Mouse (Mus musculus) cerebellum, adult 18-20 months (tissue): Measurements from ENCODE around the gene Dctn3.
"Not testable (repeated sequence)": the region's sequence is repeated elsewhere in the genome, so short reads cannot be mapped to it uniquely, and the experiment has no call there.

Experiments
- DNase-seq, 2 experiments: peaks; one replicate each; pipeline ENCODE4 v3.0.0; 2021

Gene Dctn3

DNA sequence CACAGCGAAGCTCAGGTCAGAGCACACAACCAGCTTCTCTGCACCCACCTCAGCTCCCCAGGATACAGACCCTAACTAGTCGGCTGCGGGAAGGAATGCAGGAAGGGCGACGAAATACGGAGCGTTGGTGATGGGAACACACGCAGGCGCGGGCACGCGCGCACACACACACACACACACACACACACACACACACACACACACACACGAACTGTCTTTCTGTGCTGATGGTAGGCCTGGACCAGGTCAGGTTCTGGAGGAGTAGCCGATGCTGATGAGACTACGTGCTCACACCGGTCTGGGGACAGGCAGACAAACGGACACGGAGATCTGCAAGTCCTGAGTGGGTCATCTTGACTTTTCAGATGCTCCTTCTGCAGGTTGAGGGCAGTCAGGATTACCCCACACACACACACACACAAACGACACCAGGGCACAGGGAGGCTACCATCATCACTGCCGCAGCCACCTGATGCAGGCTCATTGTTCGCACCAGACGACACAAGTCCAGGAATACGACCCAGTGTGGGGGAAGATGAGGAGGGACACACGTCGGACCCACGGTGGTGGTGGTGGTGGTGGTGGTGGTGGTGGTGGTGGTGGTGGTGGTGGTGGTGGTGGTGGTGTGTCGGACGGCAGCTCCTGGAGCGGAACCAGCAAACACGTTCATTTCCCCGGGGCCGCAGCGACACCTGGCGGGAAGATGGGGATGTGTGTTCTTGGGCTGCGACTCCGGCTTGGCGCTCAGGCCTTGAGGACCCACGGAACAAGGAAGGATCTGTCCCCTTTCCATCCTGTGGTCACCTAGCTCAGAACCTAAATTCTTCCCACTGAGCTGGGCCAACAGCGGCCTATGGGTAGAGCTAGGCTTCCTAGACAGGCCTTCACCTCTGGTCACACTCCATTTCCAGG is 25.8 kb downstream of the Dctn3 start, which contains the start of gene Cntfr:
Gene Cntfr, minus strand, starts transcription at position 160 of the 912 bp plus-strand sequence.
- peak; percentile 85 to 94 for DNase-seq

DNA sequence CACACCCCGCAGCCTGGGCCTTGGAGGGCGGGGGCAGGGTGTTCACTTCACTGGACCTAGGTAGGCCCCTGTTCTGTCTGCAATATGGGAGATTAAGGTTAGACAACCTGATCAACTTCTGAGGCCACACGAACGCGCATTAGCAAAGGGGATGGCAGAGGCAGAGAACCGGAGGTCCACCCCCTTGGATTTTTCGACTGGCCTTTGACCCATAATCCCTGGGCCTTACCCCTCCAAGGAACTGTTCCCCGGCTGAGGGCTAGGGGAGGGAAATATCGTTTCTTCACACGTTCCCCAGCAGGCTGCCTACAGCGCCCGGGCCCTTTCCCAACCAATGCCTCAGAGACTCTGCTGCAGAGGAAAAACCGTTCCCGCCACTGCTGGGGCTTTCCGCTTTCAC is 26.5 kb downstream of the Dctn3 start:
- not testable (repeated sequence) for DNase-seq

DNA sequence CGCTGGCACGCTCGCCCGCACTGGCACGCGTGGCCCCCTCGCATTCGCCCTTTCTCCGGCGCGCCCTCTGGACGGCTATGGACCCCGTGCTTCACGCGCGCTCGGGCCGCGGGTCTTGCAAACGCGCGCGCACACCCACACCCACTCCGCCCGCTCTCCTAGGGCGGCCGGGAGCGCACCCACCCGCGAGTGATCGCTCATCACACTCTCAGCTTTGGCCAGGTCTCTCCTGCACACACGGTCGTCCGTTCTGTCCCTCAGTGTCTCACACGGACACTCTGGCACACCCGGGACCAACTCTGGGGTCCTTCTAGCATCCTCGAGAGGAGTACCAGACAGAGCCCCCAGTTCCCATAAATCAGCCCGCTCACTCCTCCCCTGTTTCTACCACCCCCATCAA is 27.2 kb downstream of the Dctn3 start:
- DNase-seq = peak in 1 of 2 experiments; percentile 49

DNA sequence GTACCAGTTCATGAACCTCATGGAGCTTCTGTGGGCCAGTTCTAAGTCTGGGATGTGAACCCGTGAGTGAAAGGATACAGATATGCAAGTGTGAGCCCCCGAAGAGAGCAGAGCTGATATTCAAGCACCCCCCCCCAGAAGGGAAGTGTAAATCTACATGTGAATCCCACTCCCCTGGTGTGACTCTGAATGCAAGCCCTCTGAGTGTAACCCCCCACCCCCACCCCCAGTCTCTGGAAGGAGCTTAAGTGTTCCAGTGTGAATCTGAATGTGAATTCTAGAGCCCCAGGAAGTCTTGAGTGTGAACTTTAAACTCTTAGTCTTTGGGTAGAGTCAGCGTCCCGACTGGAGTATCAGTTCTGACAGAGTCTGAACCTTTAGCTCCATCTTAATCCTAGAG is 29.5 kb downstream of the Dctn3 start:
- DNase-seq = not testable (repeated sequence)

DNA sequence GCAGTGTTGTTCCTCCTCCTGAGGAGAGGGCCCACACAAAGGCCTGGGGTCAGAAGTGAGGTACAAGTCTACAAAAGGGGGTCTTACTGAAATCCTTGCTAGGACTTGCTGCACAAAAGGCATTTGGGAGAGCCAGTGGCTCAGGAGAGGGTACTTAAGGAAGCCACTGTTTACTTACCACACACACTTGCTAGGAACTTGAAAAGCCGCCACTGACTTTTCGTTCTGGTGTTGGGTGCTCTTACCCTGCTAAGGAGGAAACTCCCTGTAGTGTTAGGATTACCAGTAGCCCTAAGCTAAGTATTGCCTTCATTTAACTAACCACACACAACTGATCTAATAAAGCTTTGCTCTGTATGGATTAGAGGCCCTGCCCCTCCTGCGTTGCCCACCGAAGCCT is 33.0 kb downstream of the Dctn3 start:
- DNase-seq = not testable (repeated sequence)

DNA sequence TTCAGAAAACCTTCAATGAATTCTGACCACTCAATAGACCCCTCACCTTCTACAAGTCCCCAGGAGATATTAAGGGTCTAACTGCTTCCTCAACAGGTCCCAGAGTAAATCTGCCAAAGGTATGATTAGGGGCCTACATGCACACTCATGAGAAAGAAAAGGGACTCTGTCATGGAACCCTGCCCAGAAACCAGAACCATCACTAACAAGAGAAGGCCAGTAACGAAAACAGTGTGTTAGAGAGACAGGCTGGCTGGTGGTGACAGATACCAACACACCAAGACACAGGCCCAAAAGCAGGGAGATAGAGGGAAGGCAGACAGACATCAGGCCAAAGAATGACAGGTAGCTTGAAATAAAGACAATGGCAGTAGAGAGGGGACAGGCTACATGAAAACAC is 34.4 kb downstream of the Dctn3 start:
- DNase-seq = not testable (repeated sequence)

DNA sequence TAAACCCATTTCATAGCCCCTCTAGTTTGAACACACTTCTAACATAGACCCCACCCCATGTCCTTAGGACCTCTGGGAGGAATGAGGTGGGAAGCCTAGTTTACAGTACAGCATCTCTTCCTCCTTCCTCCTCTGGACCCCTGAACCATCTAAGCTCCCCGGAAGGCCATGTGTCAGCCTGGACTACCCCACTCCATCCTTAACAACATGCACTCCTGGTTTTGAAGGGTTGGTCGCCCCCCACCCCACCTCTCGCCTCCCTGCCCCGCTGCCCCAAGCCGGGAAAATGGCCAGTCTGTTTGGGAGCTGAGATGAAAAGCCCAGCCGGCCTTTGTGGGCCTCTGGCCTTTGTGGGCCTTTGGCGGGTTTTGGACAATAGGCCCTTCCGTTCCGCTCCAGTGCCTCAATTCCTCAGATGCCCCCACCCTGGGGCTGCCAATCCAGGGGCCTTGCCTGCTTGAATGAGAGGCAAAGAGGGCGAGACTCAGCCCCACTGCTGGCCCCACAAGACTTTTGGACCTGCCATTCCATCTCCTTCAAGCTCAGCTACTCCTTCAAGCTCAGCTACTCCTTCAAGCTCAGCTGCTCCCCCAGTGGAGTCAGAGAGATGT is 37.0 kb downstream of the Dctn3 start:
- not testable (repeated sequence) for DNase-seq

DNA sequence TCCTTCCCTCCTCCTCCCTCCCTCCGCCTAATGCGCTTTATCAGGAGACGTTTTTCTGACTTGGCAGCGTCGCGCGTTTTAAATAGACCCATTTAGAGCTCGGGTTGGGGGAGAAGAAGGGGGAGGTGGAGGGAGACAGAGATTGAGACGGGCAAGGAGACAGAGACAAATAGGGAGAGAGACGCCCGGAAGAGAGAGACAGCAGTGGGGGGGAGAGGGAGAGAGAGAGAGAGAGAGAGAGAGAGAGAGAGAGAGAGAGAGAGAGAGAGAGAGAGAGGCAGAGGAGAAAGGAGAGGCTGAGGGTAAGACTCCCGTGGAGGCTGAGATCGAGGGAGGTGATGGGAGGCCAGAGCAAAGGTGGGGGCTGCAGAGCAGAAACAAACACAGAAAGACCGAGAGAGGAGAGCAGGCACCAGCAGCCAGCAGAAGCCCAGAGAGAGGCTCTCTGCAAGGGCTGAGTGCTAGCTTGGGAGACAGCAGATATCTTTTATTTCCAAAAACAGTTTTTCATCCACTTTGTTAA is 38.0 kb downstream of the Dctn3 start:
- not testable (repeated sequence) for DNase-seq

DNA sequence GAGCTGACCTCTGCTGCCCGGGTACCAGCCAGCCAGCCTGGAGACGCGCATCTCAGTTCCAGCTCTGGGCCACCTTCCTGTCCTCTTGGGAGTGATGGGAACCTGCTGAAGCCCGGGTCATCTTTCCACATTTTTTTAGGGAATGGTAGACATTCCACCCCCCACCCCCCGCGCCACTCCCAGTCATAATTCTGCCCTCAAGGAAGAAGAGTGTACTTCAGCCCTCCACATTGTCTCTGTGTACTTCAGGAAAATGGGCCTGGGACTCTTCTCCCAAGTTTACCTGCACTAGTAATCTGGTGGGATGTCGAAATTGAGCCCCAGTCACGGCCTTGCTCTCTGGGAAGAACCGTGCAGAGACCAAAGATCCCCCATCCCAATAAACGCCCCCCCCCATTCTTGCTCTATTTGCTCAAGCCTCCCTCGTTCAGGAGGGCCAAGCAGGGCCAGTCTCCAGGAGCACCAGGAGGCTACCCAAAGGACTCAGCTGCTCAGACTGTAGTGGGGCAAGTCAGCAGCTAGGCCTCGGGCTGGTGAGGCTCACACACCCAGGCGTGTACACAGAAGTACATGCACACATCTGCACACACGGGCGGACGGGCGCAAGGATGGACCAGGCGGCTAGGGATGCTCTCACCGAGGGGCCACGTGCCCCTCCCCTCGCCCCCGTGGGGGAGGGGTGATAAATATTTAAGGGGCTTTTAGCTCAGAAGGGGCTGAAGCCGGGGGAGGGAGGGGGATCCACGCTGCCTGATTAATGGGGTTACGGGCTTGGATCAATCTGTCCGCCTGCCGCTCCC is 38.6 kb downstream of the Dctn3 start:
- DNase-seq = not testable (repeated sequence)

DNA sequence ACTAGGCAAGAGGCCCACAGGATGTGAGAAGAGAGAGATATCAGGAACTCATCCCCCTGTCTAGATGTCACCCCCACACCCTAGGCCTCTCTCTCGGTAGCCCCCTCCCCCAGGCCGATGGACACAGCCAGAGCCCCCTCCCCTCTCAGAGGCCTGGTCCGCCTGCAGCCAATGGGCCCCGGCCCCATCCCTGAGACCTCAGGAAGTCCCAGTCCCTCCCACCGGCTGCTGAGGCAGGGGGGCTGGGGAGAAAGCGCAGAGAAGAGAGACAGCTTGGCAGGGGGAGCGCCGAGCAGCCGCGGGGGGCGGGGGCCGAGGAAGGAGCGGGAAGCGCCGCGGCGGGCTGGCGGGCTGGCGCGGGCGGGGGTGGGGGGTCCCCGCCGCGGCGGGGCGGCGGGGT is 39.7 kb downstream of the Dctn3 start:
- not testable (repeated sequence) for DNase-seq

DNA sequence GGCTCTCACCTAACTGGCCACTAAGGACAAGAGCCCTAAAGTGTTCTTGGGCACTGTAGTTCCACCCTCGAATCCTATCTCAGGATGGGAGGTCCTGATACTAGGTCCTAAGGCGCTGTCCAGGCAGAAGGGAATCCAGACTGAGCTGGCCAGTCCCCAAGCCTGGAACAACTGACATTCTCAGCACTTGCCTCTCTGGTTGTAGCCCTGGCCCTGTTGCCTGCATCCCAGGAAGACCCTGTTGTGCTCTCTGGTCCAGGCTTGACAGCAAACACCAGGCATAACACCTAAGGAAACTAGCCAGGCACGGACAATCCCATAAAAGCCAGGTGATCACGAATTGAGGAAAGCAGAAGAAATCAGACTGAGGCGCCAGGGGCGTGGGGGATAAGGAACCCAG is 40.2 kb downstream of the Dctn3 start:
- peak in 1 of 2 experiments; percentile 46 for DNase-seq

DNA sequence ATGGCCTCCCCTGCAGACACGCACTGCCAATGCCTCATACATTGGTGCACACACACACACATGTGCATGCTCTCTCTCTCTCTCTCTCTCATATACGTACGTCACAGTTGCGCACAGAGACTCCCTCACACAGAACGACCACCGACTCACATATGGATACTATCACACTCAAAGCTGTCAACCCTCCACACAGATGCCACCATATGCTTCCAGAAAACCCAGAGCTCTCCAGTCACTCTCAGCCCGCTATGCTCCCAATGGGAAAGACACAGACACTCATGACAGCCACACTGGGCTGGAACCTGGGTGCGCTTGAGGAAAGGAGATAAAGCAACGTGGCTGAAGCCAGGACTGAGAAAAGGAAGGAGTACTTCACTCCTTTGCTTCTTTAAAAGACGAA is 41.0 kb downstream of the Dctn3 start:
- DNase-seq = no peak

DNA sequence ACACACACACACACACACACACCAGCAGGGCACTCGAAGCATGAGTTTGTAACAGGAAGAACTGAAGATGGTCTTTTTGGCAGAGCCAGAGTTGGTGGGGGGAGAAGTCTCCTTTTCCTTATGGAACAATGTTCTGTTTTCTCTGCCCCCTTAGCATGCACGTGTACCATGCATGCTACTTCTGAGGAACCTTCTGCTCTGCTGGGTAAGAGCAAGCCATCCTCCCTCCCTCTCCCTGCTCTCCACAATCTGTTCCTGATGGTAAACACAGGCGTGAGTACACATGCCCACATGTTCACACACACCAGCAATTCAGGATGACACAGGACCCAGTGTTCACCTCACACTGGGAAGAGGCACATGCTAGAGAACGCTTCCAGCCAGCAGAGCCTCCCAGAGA is 41.8 kb downstream of the Dctn3 start:
- peak; percentile 52 to 57 for DNase-seq

DNA sequence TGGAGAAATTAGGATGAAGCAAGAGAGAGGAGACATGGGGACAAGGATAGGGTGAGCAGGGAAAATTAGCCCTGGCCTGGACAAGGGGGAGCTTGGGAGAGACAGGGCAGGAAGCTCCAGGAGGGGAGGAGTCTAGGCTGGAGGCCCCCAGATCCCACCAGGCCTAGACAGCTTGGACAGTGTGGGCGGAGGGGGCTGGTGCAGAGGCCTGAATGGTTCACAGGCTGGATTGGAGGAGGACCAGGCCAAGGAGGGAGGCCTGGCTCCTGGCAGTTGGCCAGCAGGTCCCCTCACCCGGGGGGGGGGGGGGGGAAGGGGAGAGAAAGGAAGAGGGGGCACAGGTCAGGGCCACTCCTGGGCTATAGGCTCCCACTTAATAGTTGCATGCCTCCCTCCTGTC is 43.7 kb downstream of the Dctn3 start:
- no peak for DNase-seq

DNA sequence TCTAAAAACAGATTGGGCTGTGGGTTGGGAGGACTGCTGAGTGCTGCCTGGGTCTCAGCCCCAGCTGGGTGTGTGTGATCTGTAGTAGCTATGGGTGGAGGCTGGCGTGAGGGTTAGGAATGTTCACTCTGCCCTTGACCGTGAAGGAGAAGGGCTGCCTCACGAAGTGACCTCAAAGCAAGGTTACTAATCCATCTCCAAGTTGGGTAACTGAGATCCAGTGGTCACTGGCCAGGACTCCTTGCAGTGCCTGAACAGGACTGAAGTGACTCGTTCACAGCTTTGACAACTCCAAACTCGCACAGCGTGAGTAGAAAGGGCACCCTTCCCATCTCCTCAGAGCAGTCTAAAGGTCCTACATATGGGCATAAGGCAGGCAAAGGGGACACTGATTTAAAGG is 44.1 kb downstream of the Dctn3 start:
- no peak for DNase-seq

DNA sequence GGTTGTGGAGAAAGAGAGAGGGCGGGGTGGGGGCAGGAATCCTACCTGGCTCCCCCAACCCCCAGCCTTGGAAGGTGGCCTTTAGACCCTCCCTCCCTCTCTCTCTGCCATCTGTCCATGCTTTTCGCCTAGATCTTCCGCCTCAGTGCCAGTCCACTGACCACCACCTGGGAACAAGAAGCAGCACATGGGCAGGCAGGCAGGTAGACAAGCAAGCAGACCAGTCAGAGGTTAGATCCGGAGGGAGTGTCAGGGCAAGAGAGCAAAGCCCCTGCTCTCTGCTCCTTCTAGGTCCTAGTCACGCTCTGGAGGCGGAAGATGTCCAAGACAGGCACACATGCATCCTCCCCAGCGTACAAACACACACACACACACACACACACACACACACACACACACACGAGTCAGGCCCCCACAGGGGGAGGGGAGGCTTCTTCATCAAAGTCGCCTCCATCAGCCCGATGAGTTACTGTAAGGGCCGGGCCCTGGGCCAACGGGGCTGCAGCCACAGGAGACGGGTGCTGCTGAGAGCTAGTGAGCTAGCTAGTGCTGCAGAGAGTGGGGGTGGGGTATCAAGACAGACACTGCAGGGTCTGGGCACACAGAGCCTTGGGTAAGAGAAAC is 45.9 kb downstream of the Dctn3 start:
- DNase-seq = peak; percentile 69 to 72

DNA sequence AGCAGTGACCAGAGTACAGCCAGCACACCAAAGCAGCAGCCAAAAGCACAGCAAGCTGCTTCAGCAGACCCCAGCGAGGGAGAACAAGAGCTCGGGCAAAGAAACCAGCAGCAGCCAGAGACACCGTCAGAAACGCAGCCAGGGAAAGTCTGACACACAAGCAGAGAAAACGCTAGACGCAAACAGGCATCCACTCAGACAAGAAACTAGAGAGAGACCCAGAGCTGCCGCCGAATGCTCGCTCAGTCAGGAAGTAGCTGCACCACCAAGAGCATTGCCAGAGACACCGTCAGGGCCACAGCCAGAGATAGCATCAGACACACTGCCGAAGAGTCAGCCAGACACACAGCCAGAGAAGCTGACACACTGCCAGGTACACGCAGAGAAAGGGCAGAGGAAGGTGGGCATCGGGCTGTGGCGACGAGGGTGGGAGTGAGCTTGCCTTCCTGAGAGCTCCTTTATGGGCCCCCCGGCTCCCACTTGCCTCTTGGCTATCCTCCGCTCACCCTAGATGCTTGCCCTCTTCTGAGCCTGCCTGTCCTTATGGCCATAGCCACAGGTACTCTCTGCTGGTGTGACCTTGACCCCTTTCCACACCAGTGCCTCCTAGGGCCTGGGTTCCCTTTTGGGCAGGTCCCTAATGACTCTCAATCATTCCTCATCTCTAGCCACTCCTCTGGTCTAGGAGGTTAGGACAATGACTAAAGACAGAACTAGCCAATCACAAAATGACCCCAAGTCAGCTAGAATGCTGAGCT is 46.5 kb downstream of the Dctn3 start:
- peak; percentile 55 to 65 for DNase-seq

DNA sequence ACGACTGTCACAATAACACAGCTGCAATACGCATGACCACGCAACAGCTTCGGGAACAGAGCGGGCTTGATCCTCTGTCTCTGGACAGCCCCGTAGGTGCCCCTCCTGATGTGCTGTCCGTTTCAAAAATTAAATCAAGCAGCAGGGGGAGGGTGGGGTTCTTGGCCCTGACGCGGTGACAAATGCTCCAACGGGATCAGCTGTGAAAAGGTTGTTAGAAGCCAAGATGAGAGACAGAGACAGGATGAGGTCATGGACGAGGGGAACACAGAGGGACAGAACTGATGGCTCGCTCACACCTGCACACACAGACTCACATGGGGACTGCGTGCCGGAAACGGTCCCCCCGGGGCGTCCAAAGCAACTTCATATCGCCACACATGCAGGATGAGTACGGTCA is 49.8 kb downstream of the Dctn3 start:
- no peak for DNase-seq

DNA sequence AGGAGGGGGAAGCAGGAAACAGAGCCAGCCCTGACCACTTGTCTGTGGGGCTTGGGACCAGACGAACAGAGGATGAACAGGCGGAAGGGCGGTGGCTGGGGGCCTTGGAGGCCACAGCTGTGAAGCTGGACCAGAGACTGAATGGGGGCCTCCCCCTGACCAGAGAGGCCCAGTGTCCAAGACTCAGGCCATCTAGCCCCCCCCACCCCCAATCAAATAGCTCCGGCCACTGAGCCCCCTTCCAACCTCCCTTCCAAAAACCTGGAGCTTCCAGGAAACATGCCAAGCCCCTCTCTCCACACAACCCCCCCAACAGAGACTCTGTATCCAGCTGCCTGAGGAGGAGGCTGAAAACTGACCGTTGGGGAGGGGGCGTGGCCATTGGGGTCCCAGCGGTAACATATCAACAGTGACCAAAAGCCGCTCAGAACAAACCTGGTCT is 50.4 kb downstream of the Dctn3 start:
- no peak for DNase-seq

DNA sequence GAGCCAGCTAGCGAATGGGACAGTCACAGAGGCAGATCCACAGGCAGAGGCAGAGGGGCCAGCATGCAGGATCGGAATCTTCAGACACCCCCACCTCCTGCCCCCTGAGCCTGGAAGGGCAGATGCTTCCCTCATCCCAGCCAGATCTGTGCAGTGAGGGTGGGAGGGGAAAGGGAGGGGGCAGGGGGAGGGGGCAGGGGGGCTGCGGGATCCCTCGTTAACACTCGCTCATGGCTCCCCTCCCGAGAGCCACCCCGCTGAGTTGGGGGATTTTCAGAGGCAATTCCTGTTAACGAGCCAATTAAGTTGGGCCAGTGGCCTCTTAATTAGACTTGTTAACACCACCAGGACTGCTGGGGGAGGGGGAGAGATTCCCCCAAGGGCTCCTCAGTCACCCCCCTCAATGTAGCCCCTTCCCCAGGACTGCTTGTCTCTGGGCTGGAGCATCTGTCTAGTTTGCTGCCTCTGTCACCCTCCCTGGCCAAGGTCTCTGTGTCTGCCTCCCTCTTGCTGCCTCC is 50.9 kb downstream of the Dctn3 start:
- DNase-seq = no peak

DNA sequence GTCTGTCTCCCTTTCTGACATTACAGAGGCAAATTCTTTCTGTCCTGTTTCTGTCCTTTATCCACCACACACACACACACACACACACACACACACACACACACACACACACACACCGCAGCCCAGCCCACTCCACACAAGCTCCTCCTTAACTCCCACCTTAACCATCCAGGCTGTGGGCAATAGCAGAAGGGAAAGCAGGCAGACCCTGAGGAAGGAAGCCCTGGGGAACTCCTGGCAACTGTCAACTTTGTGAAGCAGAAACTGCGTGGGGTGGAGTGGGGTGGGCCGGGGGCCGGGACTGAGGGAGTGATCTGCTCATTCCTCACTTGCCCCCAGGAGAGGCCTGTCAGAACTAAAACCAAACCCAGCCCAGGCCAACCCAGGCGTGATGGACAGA is 51.5 kb downstream of the Dctn3 start:
- no peak for DNase-seq

DNA sequence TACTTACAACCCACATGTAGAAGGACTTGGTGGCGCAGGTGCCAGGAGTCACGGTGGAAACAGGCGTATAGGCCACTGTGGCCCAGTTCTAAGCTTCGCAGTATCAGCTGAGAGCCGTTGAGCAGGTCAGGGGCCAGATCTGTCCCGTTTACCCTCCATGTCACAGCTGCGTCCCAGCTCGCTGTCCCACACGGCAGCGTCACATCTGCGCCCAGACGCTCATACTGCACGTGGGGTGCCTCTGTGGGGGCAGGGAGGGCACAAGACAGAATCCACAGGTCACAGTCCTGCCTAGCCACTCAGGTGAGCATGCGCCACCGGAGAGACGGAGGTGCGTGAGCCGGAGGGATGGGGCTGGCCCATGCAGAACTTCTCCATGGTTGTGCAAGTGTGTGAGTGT is 52.1 kb downstream of the Dctn3 start:
- DNase-seq = no peak
